Mouse (Mus musculus) liver, embryonic 11.5 days (tissue): Measurements from ENCODE around the gene Pkig. TPM values are rescaled to one million over a fixed set of nuclear protein-coding genes. Genes with fewer than 3 reads are reported as not detected.

Source experiments
- ATAC-seq: fragments of 200-750 bp; cut with Nextera tagmentation; replicated peaks from 2 replicates; pipeline ENCODE4 v1.8.0; 2017; ENCODE audit warnings: moderate number of reproducible peaks, mild to moderate bottlenecking, moderate TSS enrichment, moderate library complexity; ENCODE audit not compliant: low FRiP score
- DNase-seq: peaks from one replicate; pipeline ENCODE4 v3.0.0-alpha.2; 2017; ENCODE audit warnings: low spot score
- H3K27ac ChIP-seq: fragments of 300-500 bp; sonication (generic); 2 replicates; pipeline ENCODE4 v1.5.1; 2014; ENCODE audit warnings: mild to moderate bottlenecking, low read depth, low read length, control low read depth
- H3K27me3 ChIP-seq: fragments of 300-500 bp; sonication (generic); replicated peaks from 2 replicates; pipeline ENCODE4 v1.6.1; 2014; ENCODE audit warnings: low read length, mixed read lengths; ENCODE audit not compliant: control insufficient read depth, insufficient read depth
- H3K36me3 ChIP-seq: fragments of 300-500 bp; sonication (generic); 2 replicates; pipeline ENCODE4 v1.6.1; 2014; ENCODE audit warnings: mild to moderate bottlenecking, low read length, moderate library complexity, mixed read lengths; ENCODE audit not compliant: control insufficient read depth, insufficient read depth
- H3K4me1 ChIP-seq: fragments of 300-500 bp; sonication (generic); replicated peaks from 2 replicates; pipeline ENCODE4 v1.6.1; 2014; ENCODE audit warnings: low read length, mixed read lengths; ENCODE audit not compliant: control insufficient read depth, insufficient read depth
- H3K4me2 ChIP-seq: fragments of 300-500 bp; sonication (generic); 2 replicates; pipeline ENCODE4 v1.6.1; 2014; ENCODE audit warnings: mild to moderate bottlenecking, control low read depth, moderate library complexity
- H3K4me3 ChIP-seq: fragments of 300-500 bp; sonication (generic); 2 replicates; pipeline ENCODE4 v1.5.1; 2014; ENCODE audit warnings: low read depth, low read length, control low read depth
- H3K9ac ChIP-seq: fragments of 300-500 bp; sonication (generic); 2 replicates; pipeline ENCODE4 v1.6.1; 2014; ENCODE audit warnings: low read depth, low read length, control low read depth
- H3K9me3 ChIP-seq: fragments of 300-500 bp; sonication (generic); 2 replicates; pipeline ENCODE4 v1.6.1; 2016; ENCODE audit warnings: low read length, inconsistent platforms, mixed read lengths; ENCODE audit not compliant: control insufficient read depth
- WGBS: fragments of 180-500 bp; shearing (Covaris S2); extraction: QIAGEN DNeasy Blood & Tissue Kit; methylation state at CpG from one replicate; pipeline ENCODE4 v1.1.7; 2014; 5-methylcytosine and 5-hydroxymethylcytosine counted together
- polyA plus RNA-seq: library from polyadenylated mRNA; unstranded; fragments of >200 nt; fragmentation: Nextera tagmentation; extraction: Ambion mirVana; gene quantifications from 2 replicates; pipeline ENCODE4 v1.2.1, GENCODE M21; 2014

Gene Pkig
- polyA plus RNA-seq, 1 experiment from 2014 or later = 186 TPM

DNA sequence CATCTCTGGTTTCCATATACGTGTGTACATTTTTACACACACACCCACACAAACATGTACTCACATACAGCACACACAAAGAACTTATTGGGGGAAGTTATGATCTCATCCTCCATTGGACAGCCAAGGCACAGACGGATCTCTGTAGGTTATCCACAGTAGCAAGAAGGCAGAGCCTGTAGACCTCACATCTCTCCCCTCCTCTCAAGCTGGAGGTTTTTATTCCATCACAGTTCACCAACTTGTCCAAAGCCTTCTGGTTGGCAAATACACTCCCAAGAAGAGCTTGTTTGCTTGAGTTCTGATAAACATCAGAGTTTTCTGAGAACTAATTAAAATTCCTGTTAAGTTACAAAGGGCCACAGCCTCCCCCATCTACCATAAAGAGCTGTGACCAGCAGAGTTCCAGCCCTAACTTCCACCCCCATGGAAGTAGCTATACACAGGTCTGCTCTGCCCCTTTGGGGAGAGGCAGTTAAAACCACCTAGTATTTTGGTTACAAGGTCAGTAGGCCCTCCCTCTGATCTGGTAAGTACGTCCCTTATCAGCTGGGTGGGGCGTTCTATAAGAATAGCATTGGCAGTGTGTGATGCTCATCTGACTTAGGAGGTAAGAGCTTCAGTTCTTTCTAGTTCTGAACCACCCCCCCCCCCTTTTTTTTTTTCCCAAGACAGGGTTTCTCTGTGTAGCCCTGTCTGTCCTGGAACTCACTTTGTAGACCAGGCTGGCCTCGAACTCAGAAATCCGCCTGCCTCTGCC lies 33.8 kb downstream of the Pkig start:
- Histone ChIP-seq H3K27ac (peak overlapping the region; percentile 77), H3K4me1 (peaks cover 87% of the 10 kb centered on the region)

DNA sequence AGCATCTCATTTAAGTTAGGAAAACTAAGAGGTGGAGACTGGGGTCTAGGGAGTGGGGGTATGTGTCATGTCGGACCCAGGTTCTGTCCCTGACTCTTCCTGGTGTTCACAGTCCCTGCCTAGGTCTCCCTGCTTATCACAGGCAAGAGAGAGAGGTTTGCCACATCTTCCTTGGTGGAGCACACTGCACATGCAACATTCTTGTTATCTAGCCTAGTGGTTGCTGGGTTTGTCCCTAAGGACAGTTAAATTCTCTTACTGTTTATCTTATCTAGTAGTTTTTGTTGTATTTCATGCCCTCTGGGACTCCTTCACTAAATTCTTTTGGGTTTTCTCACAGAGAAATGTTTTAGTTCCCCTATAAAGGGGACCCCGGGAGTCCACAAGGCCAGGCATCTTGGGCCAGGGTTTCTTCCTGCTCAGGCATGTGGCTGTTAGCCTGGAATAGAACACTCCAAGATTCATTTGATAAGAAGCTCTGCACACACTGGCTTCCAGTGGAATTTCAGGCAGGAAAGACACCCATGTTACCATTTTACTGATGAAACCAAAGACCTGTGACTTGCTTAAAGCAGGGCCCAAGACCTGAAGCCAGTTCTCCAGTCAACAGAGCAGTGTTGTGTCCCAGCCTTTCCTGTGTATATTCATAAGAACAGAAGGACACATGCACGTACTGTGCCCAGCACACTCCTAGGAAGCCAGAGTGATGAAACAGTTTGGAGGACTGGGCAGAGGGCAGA lies 34.9 kb downstream of the Pkig start:
- 35% methylated on average over 3 of the region's 3 CpGs for WGBS
- H3K27me3 ChIP-seq = no peaks in the 10 kb centered on the region
- H3K9ac ChIP-seq = peak overlapping the region; percentile 41
- H3K27ac ChIP-seq = peak overlapping the region; percentile 77
- H3K9me3 ChIP-seq = no peaks in the 10 kb centered on the region
- peaks cover 91% of the 10 kb centered on the region for H3K4me1 ChIP-seq
- ATAC-seq (peak; percentile 78), DNase-seq (no peak)
- H3K4me3 ChIP-seq = no peak overlapping the region
- H3K36me3 ChIP-seq = no peaks in the 10 kb centered on the region
- H3K4me2 ChIP-seq = peak overlapping the region; percentile 53

More for the DNA sequence above, 33.8 kb downstream of the Pkig start:
- Histone ChIP-seq H3K4me2 (peak overlapping the region; percentile 53), H3K4me3 (peak overlapping the region; percentile 23), H3K9ac (0 out of 2 replicates have a peak overlapping the region, but pooled peaks have one; percentile 31), H3K9me3 (no peaks in the 10 kb centered on the region), H3K27me3 (no peaks in the 10 kb centered on the region), H3K36me3 (no peaks in the 10 kb centered on the region)
- ATAC-seq (peak; percentile 64), DNase-seq (no peak)
- WGBS = 64% methylated on average over 6 of the region's 6 CpGs

DNA sequence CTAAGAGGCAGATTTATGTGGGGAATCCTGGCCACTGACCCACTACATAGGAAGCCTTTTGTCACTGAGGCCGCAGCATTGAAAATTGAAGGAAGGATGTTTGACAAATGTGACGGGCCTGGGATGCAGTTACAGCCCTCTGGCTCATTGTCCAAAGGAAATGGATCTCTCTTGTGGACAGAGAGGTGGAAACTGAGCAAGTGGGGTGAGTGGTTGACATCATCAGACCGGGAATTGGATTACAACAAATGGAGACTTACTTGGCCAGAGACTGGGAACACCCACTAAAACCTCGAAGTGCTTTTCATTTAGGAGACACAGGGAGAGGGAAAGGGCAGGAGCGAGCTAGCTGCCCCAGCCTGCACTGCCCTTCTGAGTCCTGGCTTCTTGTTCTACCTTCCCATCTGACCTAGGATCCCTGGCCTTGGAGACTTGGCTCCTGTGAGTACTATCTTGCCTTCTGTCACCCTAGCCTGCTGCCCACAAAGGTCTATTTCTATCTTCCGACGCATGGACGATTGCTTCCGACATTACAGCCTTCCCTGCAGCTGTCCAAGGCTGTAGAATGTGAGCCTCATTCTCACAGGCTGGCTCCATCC lies 35.6 kb downstream of the Pkig start:
- H3K36me3 ChIP-seq = no peaks in the 10 kb centered on the region
- H3K9me3 ChIP-seq = no peaks in the 10 kb centered on the region
- no peaks in the 10 kb centered on the region for H3K27me3 ChIP-seq
- WGBS = 69% methylated on average over 9 of the region's 9 CpGs
- DNase-seq (no peak), ATAC-seq (no peak)
- H3K4me3 ChIP-seq = no peak overlapping the region
- H3K9ac ChIP-seq = peak overlapping the region; percentile 41
- peak overlapping the region; percentile 77 for H3K27ac ChIP-seq
- H3K4me1 ChIP-seq = peaks cover 91% of the 10 kb centered on the region
- peak overlapping the region; percentile 53 for H3K4me2 ChIP-seq

- H3K36me3 ChIP-seq = no peaks in the 10 kb centered on the region
- peak overlapping the region; percentile 51 for H3K27ac ChIP-seq
- H3K9me3 ChIP-seq = no peaks in the 10 kb centered on the region
- H3K4me2 ChIP-seq = peak overlapping the region; percentile 41
- no peak overlapping the region for H3K9ac ChIP-seq
- DNase-seq (no peak), ATAC-seq (peak; percentile 67)
- H3K4me1 ChIP-seq = peaks cover 70% of the 10 kb centered on the region
- no peaks in the 10 kb centered on the region for H3K27me3 ChIP-seq
- WGBS = 32% methylated on average over 2 of the region's 2 CpGs
- H3K4me3 ChIP-seq = no peak overlapping the region
Measured at GRCm38 (mm10) chr2:163696763-163697162, 38.6 kb downstream of the Pkig start.

DNA sequence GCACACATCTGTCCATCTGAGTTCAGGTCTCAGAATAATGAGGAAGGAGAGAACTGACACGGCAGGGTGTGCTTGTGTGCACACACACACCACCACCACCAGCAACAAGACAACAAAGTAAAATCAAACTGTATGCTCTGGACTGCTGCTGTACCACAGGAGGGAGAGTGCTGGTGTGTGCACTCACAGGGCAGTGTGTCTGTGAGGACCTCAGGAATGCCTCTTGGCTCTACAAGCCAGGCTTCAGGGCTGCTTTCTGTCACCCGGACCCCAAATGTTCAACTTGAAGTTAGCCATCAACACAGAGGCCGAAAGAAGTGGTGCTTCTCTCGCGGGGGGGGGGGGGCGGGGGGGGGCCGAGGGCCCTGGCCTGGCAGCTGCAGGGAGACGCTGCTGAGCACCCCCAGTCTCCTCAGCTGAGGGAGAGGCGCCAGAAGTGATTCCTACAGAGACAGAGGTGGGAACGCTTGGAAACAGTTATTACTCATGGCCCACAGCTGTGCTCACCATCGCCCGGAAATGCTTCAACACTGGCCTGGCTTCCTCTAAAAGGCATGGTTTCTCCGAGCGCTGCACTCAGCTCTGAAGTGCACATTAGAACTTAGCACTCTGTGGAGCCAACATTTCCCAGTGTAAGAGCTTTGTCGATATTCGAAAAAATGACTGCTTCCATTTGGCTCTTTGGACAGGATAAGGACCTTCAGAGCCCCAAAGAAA lies 39.7 kb downstream of the Pkig start:
- Histone ChIP-seq H3K36me3 (no peaks in the 10 kb centered on the region), H3K27ac (peak overlapping the region; percentile 45; the same call in 1 of the 2 replicates), H3K9me3 (no peaks in the 10 kb centered on the region), H3K9ac (0 out of 2 replicates have a peak overlapping the region, but pooled peaks have one; percentile 38), H3K4me2 (no peak overlapping the region), H3K4me3 (no peak overlapping the region), H3K27me3 (no peaks in the 10 kb centered on the region), H3K4me1 (peaks cover 69% of the 10 kb centered on the region)
- DNase-seq (no peak), ATAC-seq (no peak)
- WGBS = 49% methylated on average over 16 of the region's 16 CpGs

- 71% methylated on average over 11 of the region's 11 CpGs for WGBS
- DNase-seq (no peak), ATAC-seq (peak; percentile 65)
- no peak overlapping the region for H3K4me2 ChIP-seq
- no peak overlapping the region for H3K4me3 ChIP-seq
- H3K27me3 ChIP-seq = no peaks in the 10 kb centered on the region
- peaks cover 68% of the 10 kb centered on the region for H3K4me1 ChIP-seq
- H3K9me3 ChIP-seq = no peaks in the 10 kb centered on the region
- H3K36me3 ChIP-seq = no peaks in the 10 kb centered on the region
- H3K9ac ChIP-seq = peak overlapping the region; percentile 23; the same call in 1 of the 2 replicates
- peak overlapping the region; percentile 4; the same call in 1 of the 2 replicates for H3K27ac ChIP-seq
Measured at GRCm38 (mm10) chr2:163699078-163699780, 41.0 kb downstream of the Pkig start.

- H3K4me1 ChIP-seq = peaks cover 43% of the 10 kb centered on the region
- 73% methylated on average over 7 of the region's 7 CpGs for WGBS
- DNase-seq (no peak), ATAC-seq (no peak)
- no peaks in the 10 kb centered on the region for H3K27me3 ChIP-seq
- no peak overlapping the region for H3K4me2 ChIP-seq
- H3K9me3 ChIP-seq = no peaks in the 10 kb centered on the region
- no peak overlapping the region for H3K4me3 ChIP-seq
- H3K27ac ChIP-seq = 0 out of 2 replicates have a peak overlapping the region, but pooled peaks have one; percentile 2
- H3K9ac ChIP-seq = peak overlapping the region; percentile 9; the same call in 1 of the 2 replicates
- 0 out of 2 replicates have a peak, but pooled peaks cover 2% of the 10 kb centered on the region for H3K36me3 ChIP-seq
Measured at GRCm38 (mm10) chr2:163702431-163702830, 44.2 kb downstream of the Pkig start.
